Mouse (Mus musculus) MEL (cell line): ENCODE results near the gene Dnah14. TPM values are rescaled to one million over a fixed set of nuclear protein-coding genes. Genes with fewer than 3 reads are reported as not detected.
A peak's percentile ranks its signal among the peaks of the same experiment; 100 is the strongest.

Source experiments
- DNase-seq: peaks from one replicate; pipeline ENCODE4 v3.0.0; 2011; ENCODE audit warnings: low read depth, low spot score
- H3K27ac ChIP-seq: 2 replicates; pipeline ENCODE4 v1.5.1; 2012; ENCODE audit warnings: low read depth, mild to moderate bottlenecking, control low read depth, low read length, moderate library complexity; ENCODE audit not compliant: control insufficient read depth
- H3K27me3 ChIP-seq, 2 experiments: fragments of 150-350 bp in 1 of 2; sonication (generic) in 1 of 2; 2 replicates each; pipeline ENCODE4 v1.6.1; 2012; ENCODE audit warnings: low read length in 2 of 2, mild to moderate bottlenecking in 2 of 2, improper control_type of control experiment in 1 of 2, moderate library complexity in 1 of 2; ENCODE audit not compliant: insufficient read depth in 2 of 2, control insufficient read depth in 1 of 2
- H3K36me3 ChIP-seq, 2 experiments: 2 replicates each; pipeline ENCODE4 v1.6.1; 2012 to 2014; ENCODE audit warnings: low read length in 2 of 2, improper control_type of control experiment in 1 of 2, inconsistent platforms in 1 of 2, mild to moderate bottlenecking in 1 of 2; ENCODE audit not compliant: insufficient read depth in 2 of 2, control insufficient read depth in 1 of 2
- H3K4me1 ChIP-seq, 2 experiments: fragments of 150-350 bp in 1 of 2; sonication (generic) in 1 of 2; 2 replicates each; pipeline ENCODE4 v1.6.1; 2012; ENCODE audit warnings: low read length in 2 of 2, improper control_type of control experiment in 1 of 2, mild to moderate bottlenecking in 1 of 2; ENCODE audit not compliant: insufficient read depth in 2 of 2, control insufficient read depth in 1 of 2
- H3K4me3 ChIP-seq, 2 experiments: fragments of 150-350 bp in 1 of 2; sonication (generic) in 1 of 2; 2 replicates each; pipeline ENCODE4 v1.5.1; 2012; ENCODE audit warnings: low read depth in 2 of 2, low read length in 2 of 2, mild to moderate bottlenecking in 2 of 2, moderate library complexity in 2 of 2, control low read depth in 1 of 2, improper control_type of control experiment in 1 of 2; ENCODE audit not compliant: control insufficient read depth in 1 of 2, insufficient read depth in 1 of 2
- H3K79me2 ChIP-seq: 2 replicates; pipeline ENCODE4 v1.6.1; 2012; ENCODE audit warnings: mild to moderate bottlenecking, low read length, moderate library complexity; ENCODE audit not compliant: control insufficient read depth, poor library complexity, insufficient read depth
- H3K9ac ChIP-seq: 2 replicates; pipeline ENCODE4 v1.6.1; 2012; ENCODE audit warnings: low read depth, mild to moderate bottlenecking, control low read depth, low read length, moderate library complexity; ENCODE audit not compliant: control insufficient read depth, poor library complexity, severe bottlenecking
- H3K9me3 ChIP-seq: fragments of 150-350 bp; sonication (generic); replicated peaks from 2 replicates; pipeline ENCODE4 v1.6.1; 2012; ENCODE audit warnings: mild to moderate bottlenecking, low read length, improper control_type of control experiment, moderate library complexity; ENCODE audit not compliant: insufficient read depth
- BHLHE40 ChIP-seq: IDR thresholded peaks from 2 replicates; pipeline ENCODE4 v1.6.1; 2012; ENCODE audit warnings: low read depth, mild to moderate bottlenecking, inconsistent platforms, low read length, improper control_type of control experiment, borderline replicate concordance
- CHD1 ChIP-seq: IDR thresholded peaks from 2 replicates; pipeline ENCODE4 v1.6.1; 2012; ENCODE audit warnings: low read depth, mild to moderate bottlenecking, inconsistent platforms, low read length, improper control_type of control experiment
- CHD2 ChIP-seq: IDR thresholded peaks from 2 replicates; pipeline ENCODE4 v1.6.1; 2011; ENCODE audit warnings: low read length, improper control_type of control experiment
- CTCF ChIP-seq, 3 experiments: IDR thresholded peaks in 2 of 3; conservative IDR thresholded peaks in 1 of 3; 2 replicates each; pipeline ENCODE4 v1.5.1; 2011 to 2012; ENCODE audit warnings: low read length in 3 of 3, low read depth in 2 of 3, mild to moderate bottlenecking in 2 of 3, improper control_type of control experiment in 1 of 3, inconsistent platforms in 1 of 3, mixed read lengths in 1 of 3, moderate library complexity in 1 of 3; ENCODE audit not compliant: control insufficient read depth in 1 of 3, insufficient read depth in 1 of 3, poor library complexity in 1 of 3, severe bottlenecking in 1 of 3
- E2F4 ChIP-seq: IDR thresholded peaks from 2 replicates; pipeline ENCODE4 v1.6.1; 2011; ENCODE audit warnings: low read depth, low read length, improper control_type of control experiment, borderline replicate concordance
- EP300 ChIP-seq, 2 experiments: IDR thresholded peaks; 2 replicates each; pipeline ENCODE4 v1.6.1; 2011; ENCODE audit warnings: improper control_type of control experiment in 2 of 2, low read length in 2 of 2, low read depth in 1 of 2, mild to moderate bottlenecking in 1 of 2
- ETS1 ChIP-seq: IDR thresholded peaks from 2 replicates; pipeline ENCODE4 v1.6.1; 2012; ENCODE audit warnings: low read depth, mild to moderate bottlenecking, inconsistent platforms, low read length, improper control_type of control experiment, moderate library complexity
- HCFC1 ChIP-seq: IDR thresholded peaks from 2 replicates; pipeline ENCODE4 v1.6.1; 2012; ENCODE audit warnings: low read depth, mild to moderate bottlenecking, inconsistent platforms, low read length, improper control_type of control experiment, moderate library complexity
- MAFK ChIP-seq: IDR thresholded peaks from 2 replicates; pipeline ENCODE4 v1.6.1; 2011; ENCODE audit warnings: low read depth, mild to moderate bottlenecking, low read length, improper control_type of control experiment, borderline replicate concordance
- POLR2AphosphoS2 ChIP-seq: IDR thresholded peaks from 2 replicates; pipeline ENCODE4 v1.6.1; 2011; ENCODE audit warnings: low read length, improper control_type of control experiment
- RCOR1 ChIP-seq: IDR thresholded peaks from 2 replicates; pipeline ENCODE4 v1.6.1; 2012; ENCODE audit warnings: low read depth, mild to moderate bottlenecking, inconsistent platforms, low read length, improper control_type of control experiment
- SMC3 ChIP-seq: IDR thresholded peaks from 2 replicates; pipeline ENCODE4 v1.6.1; 2011; ENCODE audit warnings: low read depth, low read length, improper control_type of control experiment
- TAL1 ChIP-seq: IDR thresholded peaks from 2 replicates; pipeline ENCODE4 v1.6.1; 2012; ENCODE audit warnings: mild to moderate bottlenecking, inconsistent platforms, low read length, moderate library complexity, mixed read lengths
- TBP ChIP-seq: IDR thresholded peaks from 2 replicates; pipeline ENCODE4 v1.8.0; 2011; ENCODE audit warnings: low read depth, low read length, improper control_type of control experiment
- UBTF ChIP-seq: IDR thresholded peaks from 2 replicates; pipeline ENCODE4 v1.6.1; 2012; ENCODE audit warnings: low read depth, mild to moderate bottlenecking, inconsistent platforms, low read length, improper control_type of control experiment, moderate library complexity, borderline replicate concordance; ENCODE audit not compliant: insufficient read depth
- polyA plus RNA-seq, 2 experiments: library from polyadenylated mRNA; stranded (reverse) in 1 of 2; unstranded in 1 of 2; fragments of >175 nt in 1 of 2; fragments of >200 nt in 1 of 2; gene quantifications; 2 replicates each; pipeline versions ENCODE4 v1.2.1 to v1.2.4; 2012; ENCODE audit warnings: low replicate concordance in 2 of 2, low read depth in 1 of 2; ENCODE audit not compliant: insufficient read length in 2 of 2, insufficient read depth in 1 of 2, missing spikeins in 1 of 2
- total RNA-seq: library from RNA; depleted of rRNA; stranded (reverse); fragments of 300-350 nt; gene quantifications from 2 replicates; pipeline ENCODE4 v1.2.3, GENCODE M21; 2012

Dnah14 gene
- total and polyA plus RNA-seq, 3 experiments: 0.77 to 1.2 TPM; not detected in 1

DNA sequence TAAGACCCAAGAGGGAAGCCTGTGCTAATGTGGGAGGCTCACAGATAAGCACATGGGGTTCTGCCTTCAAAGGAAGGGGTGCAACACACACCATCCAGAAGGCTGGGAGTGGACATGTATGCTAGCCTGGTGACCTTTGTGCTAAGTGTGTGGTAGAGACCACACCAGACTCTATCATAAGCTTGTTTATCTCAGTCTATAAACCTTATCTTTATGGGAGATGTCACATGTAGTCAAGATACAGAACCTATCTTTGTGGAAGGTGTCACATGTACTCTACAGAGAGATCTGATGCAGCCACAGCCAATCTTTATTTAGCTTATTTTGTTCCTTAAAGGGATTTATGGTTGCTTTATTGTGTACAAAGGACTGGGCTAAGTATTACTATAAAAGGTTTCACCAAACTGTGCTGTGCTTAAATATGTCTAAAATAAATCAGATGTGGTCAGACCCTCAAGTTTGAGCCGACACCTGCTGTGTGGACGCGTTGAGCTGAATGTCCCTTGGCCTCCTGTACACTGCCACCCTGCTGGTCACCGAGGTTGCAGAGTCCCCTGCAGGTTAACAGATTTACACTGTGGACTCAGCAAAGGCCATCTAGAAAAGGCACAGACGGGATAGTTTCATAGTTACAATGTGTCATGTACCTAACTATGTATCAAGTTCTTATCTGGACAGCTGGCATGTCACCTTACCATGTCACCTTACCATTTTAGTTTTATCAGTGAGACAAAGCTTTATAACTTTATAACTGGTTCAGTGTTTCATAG lies 118.6 kb downstream of the Dnah14 start:
- DNase-seq: no peak
- Histone ChIP-seq H3K9ac (no peak overlapping the region), H3K79me2 (no peaks in the 10 kb centered on the region), H3K36me3 (no peaks in the 10 kb centered on the region), H3K27me3 (peaks cover 2 to 4% of the 10 kb centered on the region in 2 experiments; a peak in 3 of 4 replicates), H3K9me3 (no peaks in the 10 kb centered on the region), H3K4me3 (no peak overlapping the region), H3K27ac (no peak overlapping the region), H3K4me1 (no peaks in the 10 kb centered on the region)
- TF ChIP-seq TAL1: no peak
- TF ChIP-seq CHD2: no peak
- TF ChIP-seq SMC3: no peak
- TF ChIP-seq MAFK: no peak
- no peak for TF ChIP-seq UBTF
- no peak for TF ChIP-seq TBP
- TF ChIP-seq E2F4: no peak
- TF ChIP-seq EP300 (IDR thresholded peaks at IDR 0.05; ENCODE audit: low read depth in 1 of 2, low read length in 2 of 2): no peak
- TF ChIP-seq RCOR1: no peak
- TF ChIP-seq POLR2AphosphoS2: no peak
- TF ChIP-seq CTCF (IDR thresholded peaks at IDR 0.05 in 2 of 3, conservative IDR thresholded peaks at IDR 0.05 in 1 of 3; ENCODE audit: control insufficient read depth in 1 of 3, insufficient read depth in 1 of 3, low read depth in 2 of 3, low read length in 3 of 3, poor library complexity in 1 of 3, severe bottlenecking in 1 of 3): no peak
- no peak for TF ChIP-seq ETS1
- TF ChIP-seq BHLHE40: no peak
- no peak for TF ChIP-seq CHD1
- TF ChIP-seq HCFC1: no peak

DNA sequence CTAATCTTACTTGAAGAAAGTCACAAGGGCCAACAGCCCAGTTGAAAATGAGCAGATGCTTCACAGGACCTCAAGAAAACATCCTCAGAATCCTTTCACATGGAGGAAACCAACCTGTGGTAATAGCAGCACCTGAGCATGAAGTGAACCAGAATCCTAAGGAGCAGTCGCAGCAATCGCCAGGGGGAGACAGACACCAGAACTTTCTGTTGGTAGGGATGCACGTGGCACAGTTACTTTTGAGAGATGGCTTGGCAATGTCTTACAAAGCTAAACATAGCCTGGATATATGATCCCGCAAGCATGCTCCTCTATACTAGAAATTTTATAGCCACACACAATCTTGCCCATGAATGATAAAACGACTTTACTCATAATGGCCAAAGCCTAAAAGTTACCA lies 152.3 kb downstream of the Dnah14 start:
- DNase-seq: no peak
- Histone ChIP-seq H3K27me3 (no peaks in the 10 kb centered on the region; a peak in 1 of 4 replicates), H3K4me3 (no peak overlapping the region), H3K79me2 (no peaks in the 10 kb centered on the region), H3K9me3 (no peaks in the 10 kb centered on the region), H3K4me1 (no peaks in the 10 kb centered on the region), H3K27ac (no peak overlapping the region), H3K9ac (no peak overlapping the region), H3K36me3 (no peaks in the 10 kb centered on the region)
- TF ChIP-seq CTCF (IDR thresholded peaks at IDR 0.05 in 2 of 3, conservative IDR thresholded peaks at IDR 0.05 in 1 of 3; ENCODE audit: control insufficient read depth in 1 of 3, insufficient read depth in 1 of 3, low read depth in 2 of 3, low read length in 3 of 3, poor library complexity in 1 of 3, severe bottlenecking in 1 of 3) (peak in 1 of 3 experiments; percentile 21; a peak in 2 of 6 replicates), BHLHE40 (no peak), SMC3 (peak; percentile 20; the same call in 1 of the 2 replicates)
